Mouse (Mus musculus) heart, adult 2 months (tissue): ENCODE measurements at regions not wholly inside any gene's neighbourhood (a gene's known extent, or its start where the extent isn't known, plus 50 kb on each side); places are given as distances from the start of the nearest gene placed in this dataset.

Experiments
- DNase-seq, 2 experiments: peaks; one replicate each; pipeline ENCODE4 v3.0.0; 2021
- H3K27ac ChIP-seq: fragments of 200-600 bp; 2 replicates; pipeline ENCODE4 v1.8.1; 2022
- H3K27me3 ChIP-seq: fragments of 200-500 bp; 2 replicates; pipeline ENCODE4 v1.6.1; 2012; ENCODE audit warnings: mild to moderate bottlenecking, low read length, inconsistent platforms, mixed read lengths; ENCODE audit not compliant: control insufficient read depth, insufficient read depth
- H3K36me3 ChIP-seq: fragments of 200-500 bp; 2 replicates; pipeline ENCODE4 v1.6.1; 2012; ENCODE audit warnings: low read length, inconsistent platforms; ENCODE audit not compliant: control insufficient read depth, insufficient read depth
- H3K4me1 ChIP-seq: fragments of 200-500 bp; 2 replicates; pipeline ENCODE4 v1.6.1; 2011; ENCODE audit warnings: low read length; ENCODE audit not compliant: control insufficient read depth, insufficient read depth
- H3K4me3 ChIP-seq: fragments of 200-600 bp; 2 replicates; pipeline ENCODE4 v1.8.1; 2022
- H3K79me2 ChIP-seq: fragments of 200-500 bp; replicated peaks from 2 replicates; pipeline ENCODE4 v1.6.1; 2012; ENCODE audit warnings: mild to moderate bottlenecking, inconsistent platforms, low read length, moderate library complexity, mixed read lengths; ENCODE audit not compliant: control insufficient read depth, insufficient read depth
- H3K9ac ChIP-seq: fragments of 200-500 bp; 2 replicates; pipeline ENCODE4 v1.6.1; 2012; ENCODE audit warnings: low read depth, mild to moderate bottlenecking, control low read depth, inconsistent platforms, low read length, mixed read lengths
- CTCF ChIP-seq: fragments of 200-600 bp; IDR thresholded peaks from 2 replicates; pipeline ENCODE4 v1.8.1; 2022; ENCODE audit warnings: antibody characterized with exemption, mild to moderate bottlenecking, moderate library complexity
- EP300 ChIP-seq: fragments of 200-500 bp; IDR thresholded peaks from 2 replicates; pipeline ENCODE4 v1.6.1; 2011; ENCODE audit warnings: low read depth, low read length, control low read depth; ENCODE audit not compliant: insufficient read depth
- POLR2A ChIP-seq: fragments of 200-500 bp; IDR thresholded peaks from 2 replicates; pipeline ENCODE4 v1.6.1; 2011; ENCODE audit warnings: mild to moderate bottlenecking, low read depth, low read length, control low read depth; ENCODE audit not compliant: insufficient read depth
- whole genome bisulfite sequencing: fragments of 180-500 bp; shearing (Covaris S2); methylation state at CpG from one replicate; pipeline ENCODE4 v1.1.7; 2018; 5-methylcytosine and 5-hydroxymethylcytosine counted together
- intact Hi-C: fragments of 180-260 bp; cut with DNase I; formaldehyde crosslinking; loops from one replicate; pipeline ENCODE4 v1.15.1; 2025

- H3K4me3 ChIP-seq, result no peak overlapping the region
- no peaks in the 10 kb centered on the region for H3K79me2 ChIP-seq
- TF ChIP-seq EP300, result no peak
- no peak for TF ChIP-seq CTCF
- no peak for TF ChIP-seq POLR2A
- no peak overlapping the region for H3K27ac ChIP-seq
- intact Hi-C loops, result no loop called here
- H3K27me3 ChIP-seq, result no peaks in the 10 kb centered on the region
- no peaks in the 10 kb centered on the region for H3K4me1 ChIP-seq
- WGBS, result 79% methylated on average over 9 of the region's 9 CpGs
- no peak for DNase-seq
- no peaks in the 10 kb centered on the region for H3K36me3 ChIP-seq
- H3K9ac ChIP-seq, result no peak overlapping the region
Observed at GRCm38 (mm10) chr2:163138688-163139385, 51.2 kb upstream of the Gtsf1l start.

GRCm38 (mm10) chr2:163142762-163143388, 55.2 kb upstream of the Gtsf1l start:
- Histone ChIP-seq H3K4me1 (no peaks in the 10 kb centered on the region), H3K79me2 (no peaks in the 10 kb centered on the region), H3K9ac (no peak overlapping the region), H3K27me3 (no peaks in the 10 kb centered on the region; the same call in 1 of the 2 replicates), H3K27ac (no peak overlapping the region), H3K36me3 (no peaks in the 10 kb centered on the region), H3K4me3 (no peak overlapping the region)
- intact Hi-C loops, result no loop called here
- no peak for DNase-seq
- TF ChIP-seq CTCF, result no peak
- 77% methylated on average over 10 of the region's 10 CpGs for WGBS

- Histone ChIP-seq H3K9ac (no peak overlapping the region), H3K79me2 (no peaks in the 10 kb centered on the region), H3K27ac (no peak overlapping the region), H3K36me3 (no peaks in the 10 kb centered on the region), H3K4me3 (no peak overlapping the region), H3K4me1 (no peaks in the 10 kb centered on the region), H3K27me3 (no peaks in the 10 kb centered on the region; the same call in 1 of the 2 replicates)
- DNase-seq, result no peak
- 56% methylated on average over 13 of the region's 13 CpGs for WGBS
- no peak for TF ChIP-seq EP300
- no peak for TF ChIP-seq CTCF
- TF ChIP-seq POLR2A, result no peak
- intact Hi-C loops, result no loop called here
Observed at GRCm38 (mm10) chr2:163143413-163143812, 55.8 kb upstream of the Gtsf1l start.

GRCm38 (mm10) chr2:163146001-163146400, 56.9 kb upstream of the Tox2 start:
- intact Hi-C loops, result no loop called here

GRCm38 (mm10) chr2:163146481-163146880, 56.4 kb upstream of the Tox2 start:
- no peak overlapping the region for H3K9ac ChIP-seq
- H3K27ac ChIP-seq, result no peak overlapping the region
- no peak overlapping the region for H3K4me3 ChIP-seq
- H3K79me2 ChIP-seq, result no peaks in the 10 kb centered on the region
- no peaks in the 10 kb centered on the region for H3K36me3 ChIP-seq
- H3K4me1 ChIP-seq, result no peaks in the 10 kb centered on the region
- no peaks in the 10 kb centered on the region; the same call in 1 of the 2 replicates for H3K27me3 ChIP-seq
- DNase-seq, result no peak
- 87% methylated on average over 4 of the region's 4 CpGs for WGBS
- no peak for TF ChIP-seq POLR2A
- peak; percentile 17; the same call in 1 of the 2 replicates for TF ChIP-seq CTCF
- intact Hi-C loops, result no loop called here

More at GRCm38 (mm10) chr2:163146001-163146400, 56.9 kb upstream of the Tox2 start:
- H3K79me2 ChIP-seq, result no peaks in the 10 kb centered on the region
- no peak overlapping the region for H3K9ac ChIP-seq
- H3K27me3 ChIP-seq, result no peaks in the 10 kb centered on the region; the same call in 1 of the 2 replicates
- 84% methylated on average over 8 of the region's 8 CpGs for WGBS
- TF ChIP-seq POLR2A (no peak), CTCF (no peak), EP300 (no peak)
- H3K4me1 ChIP-seq, result no peaks in the 10 kb centered on the region
- H3K36me3 ChIP-seq, result no peaks in the 10 kb centered on the region
- DNase-seq, result no peak
- H3K27ac ChIP-seq, result no peak overlapping the region
- H3K4me3 ChIP-seq, result no peak overlapping the region

- TF ChIP-seq EP300 (no peak), POLR2A (no peak), CTCF (no peak)
- no peak overlapping the region for H3K27ac ChIP-seq
- no peak overlapping the region for H3K4me3 ChIP-seq
- H3K27me3 ChIP-seq, result no peaks in the 10 kb centered on the region; the same call in 1 of the 2 replicates
- intact Hi-C loops, result no loop called here
- WGBS, result 60% methylated on average over 4 of the region's 4 CpGs
- no peak overlapping the region for H3K9ac ChIP-seq
- H3K79me2 ChIP-seq, result no peaks in the 10 kb centered on the region
- H3K36me3 ChIP-seq, result no peaks in the 10 kb centered on the region
- no peak for DNase-seq
- H3K4me1 ChIP-seq, result no peaks in the 10 kb centered on the region
Observed at GRCm38 (mm10) chr2:163147381-163147780, 55.5 kb upstream of the Tox2 start.
